Mouse (Mus musculus) spleen, adult 2 months (tissue): Measurements from ENCODE around the gene Rcn2.

Experiments used
- CTCF ChIP-seq: fragments of 200-500 bp; IDR thresholded peaks from 2 replicates; pipeline ENCODE4 v1.5.1; 2011; ENCODE audit warnings: mild to moderate bottlenecking, inconsistent platforms; ENCODE audit not compliant: insufficient read depth, insufficient read length, insufficient replicate concordance; ENCODE audit errors: extremely low read depth
- POLR2A ChIP-seq: fragments of 200-500 bp; IDR thresholded peaks from 2 replicates; pipeline ENCODE4 v1.6.1; 2011; ENCODE audit warnings: low read depth, low read length, inconsistent platforms

DNA sequence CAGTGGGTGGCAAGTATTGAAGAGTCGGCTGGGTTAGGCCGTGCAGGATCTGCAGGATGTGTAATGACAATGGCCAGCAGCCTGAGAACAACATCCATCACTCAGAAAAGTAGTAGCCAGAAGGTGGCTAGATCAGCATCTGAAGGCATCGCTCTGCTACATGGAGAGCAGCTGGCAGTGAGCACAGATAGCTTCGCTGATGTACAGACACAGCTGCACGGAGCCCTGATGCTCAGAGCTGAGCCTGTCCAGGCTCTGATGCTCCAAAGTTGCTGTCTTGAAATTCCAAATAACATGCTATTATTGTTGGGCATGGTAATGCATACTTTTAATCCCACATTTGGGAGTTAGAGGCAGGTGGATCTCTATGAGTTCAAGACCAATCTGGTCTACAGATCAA, 44.9 kb downstream of the Rcn2 start:
- TF ChIP-seq CTCF (no peak), POLR2A (no peak)
